Mouse (Mus musculus): ENCODE measurements around the gene Itpka.

Itpka gene

DNA sequence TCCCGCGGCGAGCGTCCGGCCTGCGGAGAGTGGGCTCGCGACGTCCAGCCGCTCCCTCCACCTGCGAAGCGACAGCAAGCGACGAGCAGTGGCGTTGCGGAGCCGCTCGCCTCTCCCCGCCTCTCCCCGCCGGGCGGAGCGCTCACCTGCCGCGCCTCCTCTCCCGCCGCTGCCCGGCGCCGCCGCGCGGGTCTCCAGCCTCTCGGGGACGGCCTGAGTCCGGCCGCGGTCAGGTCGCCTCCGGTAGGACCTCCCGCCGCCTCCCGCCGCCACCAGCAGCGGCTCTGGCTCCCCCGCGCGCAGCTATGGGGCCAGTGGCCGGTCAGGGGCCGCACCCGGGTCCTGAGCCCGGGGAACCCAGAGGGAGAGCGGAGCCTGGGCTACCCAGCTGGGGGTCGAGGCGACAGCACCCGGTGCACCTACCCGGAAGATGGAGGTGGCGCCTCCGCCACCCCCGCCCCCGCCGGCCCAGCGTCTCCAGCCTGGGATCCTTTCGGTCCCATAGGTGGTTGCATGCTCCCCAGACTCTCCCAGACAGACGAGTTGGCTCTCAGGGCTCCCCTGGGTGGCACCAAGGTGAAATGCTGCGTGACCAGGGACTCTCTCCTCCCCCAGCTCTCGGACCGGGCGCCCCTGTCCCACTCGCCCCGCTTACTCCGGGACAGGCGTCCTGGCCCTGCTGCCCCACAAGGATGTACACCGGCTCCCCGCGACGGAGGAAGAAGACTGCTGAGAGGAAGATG lies 16.1 kb downstream of the Itpka start:
- peak; percentile 62 for DNase-seq

- DNase-seq = peak; percentile 71
Measured at GRCm38 (mm10) chr2:119758844-119759835, 17.0 kb downstream of the Itpka start.

- DNase-seq = no peak
Measured at GRCm38 (mm10) chr2:119760251-119760650, 18.1 kb downstream of the Itpka start, which contains the start of gene Ltk. Ltk (minus strand) TSS chr2:119760431.

DNA sequence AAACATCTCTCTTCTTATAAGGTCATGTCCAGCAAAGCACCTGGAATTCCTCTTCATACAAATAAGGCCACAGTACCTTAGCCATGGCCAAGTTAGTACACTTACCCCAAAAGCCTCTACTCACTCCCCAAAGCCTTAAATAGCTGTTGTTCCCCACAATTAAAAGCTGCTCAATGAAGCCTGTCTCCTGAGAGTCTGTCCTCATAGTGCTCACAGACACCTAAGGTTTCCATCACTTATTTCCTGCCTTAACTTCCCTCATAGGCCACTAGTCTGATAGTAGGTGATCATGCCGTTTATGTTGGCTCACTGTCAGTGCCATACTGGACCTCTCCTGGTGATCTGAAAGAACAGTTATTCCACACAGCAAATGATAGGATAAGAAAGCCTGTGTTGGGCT lies 20.1 kb downstream of the Itpka start:
- no peak for DNase-seq

DNA sequence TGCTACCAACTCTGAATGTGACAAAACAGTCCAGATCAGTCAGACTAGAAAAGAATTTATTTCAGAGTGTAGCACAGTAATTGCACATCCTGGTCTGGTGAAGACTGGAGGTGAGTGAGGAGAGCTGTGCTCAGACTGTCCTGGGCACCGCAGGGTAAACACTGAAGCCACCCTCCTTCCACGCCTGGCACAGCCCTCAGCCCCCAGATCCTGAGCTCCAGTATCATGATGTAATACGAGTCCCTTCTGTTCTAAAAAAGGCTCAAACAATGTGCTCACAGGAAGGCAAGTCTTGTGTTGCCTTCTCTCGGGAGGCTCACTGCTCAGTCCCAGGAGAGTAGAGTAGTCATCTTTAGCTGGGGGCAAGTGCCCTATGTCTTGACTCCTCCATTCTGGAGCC lies 21.8 kb downstream of the Itpka start:
- DNase-seq = no peak

- peak; percentile 41 for DNase-seq
Measured at GRCm38 (mm10) chr2:119767246-119767645, 25.1 kb downstream of the Itpka start.

DNA sequence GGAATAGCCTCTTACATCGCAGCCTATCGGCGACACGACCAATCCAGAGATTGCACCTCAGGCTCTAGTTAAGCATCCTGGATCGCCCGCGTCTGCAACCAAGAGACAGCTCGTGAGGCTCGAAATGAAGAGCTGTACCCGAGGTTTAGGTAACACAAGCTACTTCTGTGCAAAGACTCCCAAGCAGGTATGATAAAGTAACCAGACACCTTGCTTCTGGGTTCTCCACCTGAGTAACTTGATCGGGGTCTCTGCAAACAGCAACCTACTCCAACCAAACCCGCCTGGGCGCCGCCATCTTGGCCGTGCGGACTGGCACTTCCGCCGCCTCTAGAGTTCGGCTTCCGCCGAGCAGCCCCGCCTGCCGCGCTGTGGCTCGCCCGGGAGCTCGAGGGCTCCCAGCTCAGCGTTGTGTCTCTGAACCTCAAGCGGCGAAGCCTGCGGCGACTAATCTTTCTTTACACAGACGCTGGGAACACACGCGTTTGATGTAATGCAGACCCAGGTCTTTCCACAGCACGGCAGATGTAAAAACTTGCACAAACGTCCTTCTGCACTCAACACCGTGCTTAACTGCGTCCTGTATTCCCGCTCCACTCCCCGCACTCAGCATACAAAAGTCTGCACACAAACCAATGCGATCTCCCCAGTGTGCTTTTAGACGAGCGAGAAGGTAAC lies 45.2 kb downstream of the Itpka start, which contains the start of gene Rpap1:
Gene Rpap1, minus strand, starts transcription at position 332 of the 678 bp plus-strand sequence.
- DNase-seq = peak; percentile 92

GRCm38 (mm10) chr2:119789996-119790395 lies 47.9 kb downstream of the Itpka start:
- DNase-seq = no peak

- DNase-seq = no peak
Measured at GRCm38 (mm10) chr2:119797279-119797783, 55.2 kb downstream of the Itpka start, which contains the start of gene Tyro3. Tyro3 (plus strand) TSS chr2:119797733.

DNA sequence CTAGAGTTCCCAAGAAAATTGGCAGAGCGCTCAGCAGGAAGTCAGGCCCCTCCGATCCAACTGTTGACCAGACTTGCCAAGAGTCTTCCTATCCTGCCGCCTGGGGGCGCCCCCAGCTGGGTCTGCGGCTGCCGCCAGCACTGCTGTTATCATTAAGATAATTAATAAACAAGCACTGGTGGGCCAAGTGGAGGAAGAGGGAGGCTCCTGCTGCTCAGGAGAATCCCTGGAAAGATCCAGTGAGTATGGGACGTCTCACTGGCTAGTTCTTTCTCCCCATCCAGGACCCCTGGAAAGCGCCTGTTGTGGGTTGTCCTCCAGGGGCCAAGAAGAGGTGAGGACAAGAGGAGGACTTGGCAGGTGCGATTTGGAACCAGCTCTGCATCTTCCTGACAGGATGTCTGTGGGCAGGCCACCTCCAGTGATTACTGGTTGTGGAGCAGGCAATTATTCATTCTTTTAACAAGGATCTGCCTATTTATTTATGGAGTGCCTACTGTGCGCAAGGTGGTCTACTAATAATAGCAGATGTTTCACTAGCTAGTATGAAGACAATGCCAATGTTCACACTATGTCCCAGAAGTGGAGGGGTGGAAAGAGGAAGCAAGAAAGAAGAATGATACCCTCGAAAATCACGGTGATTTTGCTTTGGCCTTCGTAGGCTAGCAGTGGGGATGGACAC lies 56.2 kb downstream of the Itpka start:
- peak; percentile 76 for DNase-seq

GRCm38 (mm10) chr2:119799181-119799960 lies 57.2 kb downstream of the Itpka start:
- DNase-seq = peak; percentile 76

GRCm38 (mm10) chr2:119799961-119800550 lies 57.9 kb downstream of the Itpka start:
- peak; percentile 62 for DNase-seq

All from thymus, postnatal 4 days (tissue).